Mouse (Mus musculus): Measurements from ENCODE around the gene Abcd1. TPM values are rescaled to one million over a fixed set of nuclear protein-coding genes. Genes with fewer than 3 reads are reported as not detected.

The Abcd1 gene
- total and polyA plus RNA-seq, 2 experiments, result 8.6 to 24.3 TPM

GRCm38 (mm10) chrX:73774168-73774760, 57.9 kb downstream of the Abcd1 start, which contains the start of gene Srpk3:
TSS of gene Srpk3 (plus strand) at chrX:73774405.
- DNase-seq (ENCODE audit: extremely low read depth, low read depth, low spot score), result no peak
- no peak within 1 kb of the TSS for H3K4me3 ChIP-seq (ENCODE audit: insufficient read depth, low read depth, low read length)

GRCm38 (mm10) chrX:73774802-73775483, 58.5 kb downstream of the Abcd1 start:
- TF ChIP-seq CTCF (IDR thresholded peaks at IDR 0.05; ENCODE audit: low read depth, low read length), result no peak
- TF ChIP-seq POLR2A (IDR thresholded peaks at IDR 0.05; ENCODE audit: extremely low read depth, insufficient read depth, low read length), result no peak
- no peak for DNase-seq (ENCODE audit: extremely low read depth, low read depth, low spot score)
- Histone ChIP-seq H3K27ac (replicated peaks; ENCODE audit: insufficient read depth, low read depth, low read length) (no peak overlapping the region), H3K4me1 (ENCODE audit: control insufficient read depth, insufficient read depth, low read length) (no peaks in the 10 kb centered on the region), H3K36me3 (ENCODE audit: control insufficient read depth, insufficient read depth, low read length) (peaks cover 10% of the 10 kb centered on the region), H3K9ac (ENCODE audit: low read depth, low read length) (no peak overlapping the region), H3K27me3 (ENCODE audit: control insufficient read depth, insufficient read depth, low read length) (no peaks in the 10 kb centered on the region), H3K4me3 (ENCODE audit: insufficient read depth, low read depth, low read length) (no peak overlapping the region), H3K79me2 (ENCODE audit: control insufficient read depth, insufficient read depth, low read length) (no peaks in the 10 kb centered on the region)
- WGBS, result 80% methylated on average over 10 of the region's 10 CpGs

More at GRCm38 (mm10) chrX:73774168-73774760, 57.9 kb downstream of the Abcd1 start, which contains the start of gene Srpk3:
- H3K27me3 ChIP-seq (ENCODE audit: control insufficient read depth, insufficient read depth, low read length), result no peaks in the 10 kb centered on the region
- 52% methylated on average over 9 of the region's 9 CpGs for WGBS
- H3K4me1 ChIP-seq (ENCODE audit: control insufficient read depth, insufficient read depth, low read length), result no peaks in the 10 kb centered on the region
- TF ChIP-seq CTCF (IDR thresholded peaks at IDR 0.05; ENCODE audit: low read depth, low read length) (no peak), POLR2A (IDR thresholded peaks at IDR 0.05; ENCODE audit: extremely low read depth, insufficient read depth, low read length) (no peak)
- H3K79me2 ChIP-seq (ENCODE audit: control insufficient read depth, insufficient read depth, low read length), result no peaks in the 10 kb centered on the region
- H3K36me3 ChIP-seq (ENCODE audit: control insufficient read depth, insufficient read depth, low read length), result peaks cover 3% of the 10 kb centered on the region
- H3K27ac ChIP-seq (replicated peaks; ENCODE audit: insufficient read depth, low read depth, low read length), result no peak within 1 kb of the TSS
- H3K9ac ChIP-seq (ENCODE audit: low read depth, low read length), result no peak within 1 kb of the TSS

GRCm38 (mm10) chrX:73782227-73782626, 65.8 kb downstream of the Abcd1 start:
- H3K79me2 ChIP-seq (ENCODE audit: control insufficient read depth, insufficient read depth, low read length), result peaks cover 5% of the 10 kb centered on the region; the same call in 1 of the 2 replicates
- no peak overlapping the region for H3K9ac ChIP-seq (ENCODE audit: low read depth, low read length)
- H3K4me1 ChIP-seq (ENCODE audit: control insufficient read depth, insufficient read depth, low read length), result peaks cover 7% of the 10 kb centered on the region
- TF ChIP-seq CTCF (IDR thresholded peaks at IDR 0.05; ENCODE audit: low read depth, low read length) (no peak), POLR2A (IDR thresholded peaks at IDR 0.05; ENCODE audit: extremely low read depth, insufficient read depth, low read length) (no peak)
- peak; percentile 7 for DNase-seq (ENCODE audit: extremely low read depth, low read depth, low spot score)
- no peaks in the 10 kb centered on the region for H3K27me3 ChIP-seq (ENCODE audit: control insufficient read depth, insufficient read depth, low read length)
- H3K4me3 ChIP-seq (ENCODE audit: insufficient read depth, low read depth, low read length), result no peak overlapping the region
- peaks cover 24% of the 10 kb centered on the region for H3K36me3 ChIP-seq (ENCODE audit: control insufficient read depth, insufficient read depth, low read length)
- WGBS, result 86% methylated on average over 3 of the region's 3 CpGs
- H3K27ac ChIP-seq (replicated peaks; ENCODE audit: insufficient read depth, low read depth, low read length), result no peak overlapping the region

GRCm38 (mm10) chrX:73785666-73786065, 69.3 kb downstream of the Abcd1 start:
- Histone ChIP-seq H3K27me3 (ENCODE audit: control insufficient read depth, insufficient read depth, low read length) (no peaks in the 10 kb centered on the region), H3K4me1 (ENCODE audit: control insufficient read depth, insufficient read depth, low read length) (peaks cover 17% of the 10 kb centered on the region), H3K79me2 (ENCODE audit: control insufficient read depth, insufficient read depth, low read length) (peaks cover 9% of the 10 kb centered on the region; the same call in 1 of the 2 replicates), H3K27ac (replicated peaks; ENCODE audit: insufficient read depth, low read depth, low read length) (peak overlapping the region; percentile 96), H3K9ac (ENCODE audit: low read depth, low read length) (peak overlapping the region; percentile 70), H3K4me3 (ENCODE audit: insufficient read depth, low read depth, low read length) (peak overlapping the region; percentile 79), H3K36me3 (ENCODE audit: control insufficient read depth, insufficient read depth, low read length) (peaks cover 17% of the 10 kb centered on the region; the same call in 1 of the 2 replicates)
- peak; percentile 62 for DNase-seq (ENCODE audit: extremely low read depth, low read depth, low spot score)
- TF ChIP-seq POLR2A (IDR thresholded peaks at IDR 0.05; ENCODE audit: extremely low read depth, insufficient read depth, low read length), result no peak
- TF ChIP-seq CTCF (IDR thresholded peaks at IDR 0.05; ENCODE audit: low read depth, low read length), result no peak

GRCm38 (mm10) chrX:73786364-73787224, 70.2 kb downstream of the Abcd1 start, which contains the start of the genes Idh3g and Ssr4:
TSS of gene Idh3g (minus strand) at chrX:73786897.
TSS of gene Ssr4 (plus strand) at chrX:73787028.
- Histone ChIP-seq H3K36me3 (ENCODE audit: control insufficient read depth, insufficient read depth, low read length) (peaks cover 14% of the 10 kb centered on the region; the same call in 1 of the 2 replicates), H3K79me2 (ENCODE audit: control insufficient read depth, insufficient read depth, low read length) (peaks cover 9% of the 10 kb centered on the region; the same call in 1 of the 2 replicates), H3K27me3 (ENCODE audit: control insufficient read depth, insufficient read depth, low read length) (no peaks in the 10 kb centered on the region), H3K27ac (replicated peaks; ENCODE audit: insufficient read depth, low read depth, low read length) (peak within 1 kb of the TSS; percentile 96), H3K4me1 (ENCODE audit: control insufficient read depth, insufficient read depth, low read length) (peaks cover 17% of the 10 kb centered on the region), H3K4me3 (ENCODE audit: insufficient read depth, low read depth, low read length) (peak within 1 kb of the TSS; percentile 86), H3K9ac (ENCODE audit: low read depth, low read length) (peak within 1 kb of the TSS; percentile 91)
- peak; percentile 23 for TF ChIP-seq CTCF (IDR thresholded peaks at IDR 0.05; ENCODE audit: low read depth, low read length)
- TF ChIP-seq POLR2A (IDR thresholded peaks at IDR 0.05; ENCODE audit: extremely low read depth, insufficient read depth, low read length), result peak; percentile 72
- WGBS, result under 1% methylated on average over 52 of the region's 52 CpGs
- peak; percentile 91 for DNase-seq (ENCODE audit: extremely low read depth, low read depth, low spot score)
